Mouse (Mus musculus) neural tube, embryonic 10.5 days (tissue): ENCODE results near the gene Tbx6.

Experiments used
- DNase-seq: peaks from one replicate; pipeline ENCODE4 v3.0.0-alpha.2; 2017; ENCODE audit warnings: low spot score; ENCODE audit errors: extremely low spot score

Tbx6 gene

GRCm38 (mm10) chr7:126780971-126781635 is at the start of gene Tbx6:
Gene Tbx6 (plus strand): TSS chr7:126781483.
- no peak for DNase-seq

GRCm38 (mm10) chr7:126736122-126736521 is 45.2 kb upstream of the Tbx6 start:
- no peak for DNase-seq

- DNase-seq: no peak
Observed at GRCm38 (mm10) chr7:126739551-126739950, 41.7 kb upstream of the Tbx6 start.

GRCm38 (mm10) chr7:126740132-126740735 is 41.0 kb upstream of the Tbx6 start:
- DNase-seq: no peak

GRCm38 (mm10) chr7:126740977-126741376 is 40.3 kb upstream of the Tbx6 start:
- DNase-seq: no peak

GRCm38 (mm10) chr7:126741452-126741851 is 39.8 kb upstream of the Tbx6 start:
- DNase-seq: no peak

- no peak for DNase-seq
Observed at GRCm38 (mm10) chr7:126741964-126742482, 39.3 kb upstream of the Tbx6 start.

- DNase-seq: no peak
Observed at GRCm38 (mm10) chr7:126746066-126746465, 35.2 kb upstream of the Tbx6 start.

GRCm38 (mm10) chr7:126746798-126747197 is 34.5 kb upstream of the Tbx6 start:
- DNase-seq: no peak

GRCm38 (mm10) chr7:126748824-126749223 is 32.5 kb upstream of the Tbx6 start:
- DNase-seq: no peak

- no peak for DNase-seq
Observed at GRCm38 (mm10) chr7:126749582-126750343, 31.5 kb upstream of the Tbx6 start.

- DNase-seq: peak; percentile 81
Observed at GRCm38 (mm10) chr7:126754866-126755265, 26.4 kb upstream of the Tbx6 start.

- no peak for DNase-seq
Observed at GRCm38 (mm10) chr7:126758539-126758938, 22.7 kb upstream of the Tbx6 start.

GRCm38 (mm10) chr7:126759050-126759671 is 22.1 kb upstream of the Tbx6 start, which contains the start of gene Mapk3:
Gene Mapk3 (plus strand): TSS chr7:126759601.
- peak; percentile 92 for DNase-seq

GRCm38 (mm10) chr7:126759672-126760390 is 21.5 kb upstream of the Tbx6 start:
- DNase-seq: no peak

- DNase-seq: no peak
Observed at GRCm38 (mm10) chr7:126760391-126760802, 20.9 kb upstream of the Tbx6 start.

GRCm38 (mm10) chr7:126760956-126761355 is 20.3 kb upstream of the Tbx6 start:
- no peak for DNase-seq

GRCm38 (mm10) chr7:126761529-126762067 is 19.7 kb upstream of the Tbx6 start:
- DNase-seq: no peak

GRCm38 (mm10) chr7:126762471-126763008 is 18.7 kb upstream of the Tbx6 start:
- DNase-seq: no peak

GRCm38 (mm10) chr7:126765540-126765939 is 15.7 kb upstream of the Tbx6 start:
- no peak for DNase-seq
